Mouse (Mus musculus) heart, adult 11 months (tissue): Measurements from ENCODE around the gene Rbm46.

ENCODE experiments used
- DNase-seq: peaks from one replicate; pipeline ENCODE4 v3.0.0; 2022

Gene Rbm46

DNA sequence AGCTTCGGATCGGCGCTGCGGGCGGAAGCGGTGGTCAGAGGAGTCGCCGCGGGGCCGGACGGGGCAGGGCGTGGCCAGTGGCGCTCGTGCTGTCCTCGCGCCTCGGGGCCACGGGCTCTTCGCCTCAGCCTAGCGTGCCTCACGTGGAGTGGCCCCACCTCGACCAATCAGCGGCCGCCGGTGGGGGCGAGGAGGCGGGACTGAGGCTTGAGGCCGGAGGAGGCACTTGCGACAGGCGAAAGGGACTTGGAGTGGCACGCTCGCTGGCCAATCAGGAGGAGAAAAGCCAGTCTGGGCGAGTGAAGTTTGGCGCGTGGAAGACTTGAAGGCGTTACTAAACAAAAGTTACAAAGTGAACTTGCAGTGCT, at the start of gene Rbm46:
Rbm46 (minus strand) TSS at position 112 of the 368 bp plus-strand sequence.
- DNase-seq, result peak; percentile 98

DNA sequence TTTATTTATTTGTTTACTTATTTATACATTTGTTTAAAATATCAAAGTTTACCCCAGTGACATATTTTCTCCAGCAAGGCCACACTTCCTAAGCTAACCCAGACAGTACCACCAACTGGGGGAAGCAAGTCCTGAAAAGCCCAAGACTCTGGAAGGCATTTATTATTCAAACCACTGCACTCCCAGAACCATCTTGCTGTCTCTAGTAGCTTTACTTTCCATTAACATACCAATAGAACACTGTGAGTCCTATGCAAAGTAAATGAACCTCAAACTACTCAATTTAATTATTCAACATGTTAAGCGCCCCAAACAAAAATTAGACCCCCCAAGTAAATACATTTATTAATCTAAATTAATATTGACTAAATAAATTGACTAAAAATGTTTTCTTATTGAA, 39.3 kb upstream of the Rbm46 start:
- DNase-seq, result no peak

DNA sequence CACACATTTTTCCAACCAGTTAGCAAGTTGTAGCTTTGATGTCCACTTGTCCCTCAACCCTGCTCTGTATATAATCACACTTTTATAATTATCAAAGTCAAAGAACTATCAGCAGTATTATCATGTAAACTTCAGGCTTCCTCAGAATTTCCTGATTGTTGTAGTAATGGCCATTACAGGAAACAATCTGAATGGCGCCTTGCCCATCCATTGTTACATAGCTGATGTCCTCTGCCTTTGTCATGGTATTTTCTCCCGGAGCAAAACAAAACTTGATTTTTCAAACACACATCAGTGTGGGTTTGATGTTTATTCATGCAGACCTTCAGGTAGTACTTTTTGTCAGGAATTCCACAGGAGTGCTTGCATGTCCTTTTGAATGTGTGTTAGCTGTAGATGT, 32.4 kb upstream of the Rbm46 start:
- DNase-seq, result peak; percentile 90

DNA sequence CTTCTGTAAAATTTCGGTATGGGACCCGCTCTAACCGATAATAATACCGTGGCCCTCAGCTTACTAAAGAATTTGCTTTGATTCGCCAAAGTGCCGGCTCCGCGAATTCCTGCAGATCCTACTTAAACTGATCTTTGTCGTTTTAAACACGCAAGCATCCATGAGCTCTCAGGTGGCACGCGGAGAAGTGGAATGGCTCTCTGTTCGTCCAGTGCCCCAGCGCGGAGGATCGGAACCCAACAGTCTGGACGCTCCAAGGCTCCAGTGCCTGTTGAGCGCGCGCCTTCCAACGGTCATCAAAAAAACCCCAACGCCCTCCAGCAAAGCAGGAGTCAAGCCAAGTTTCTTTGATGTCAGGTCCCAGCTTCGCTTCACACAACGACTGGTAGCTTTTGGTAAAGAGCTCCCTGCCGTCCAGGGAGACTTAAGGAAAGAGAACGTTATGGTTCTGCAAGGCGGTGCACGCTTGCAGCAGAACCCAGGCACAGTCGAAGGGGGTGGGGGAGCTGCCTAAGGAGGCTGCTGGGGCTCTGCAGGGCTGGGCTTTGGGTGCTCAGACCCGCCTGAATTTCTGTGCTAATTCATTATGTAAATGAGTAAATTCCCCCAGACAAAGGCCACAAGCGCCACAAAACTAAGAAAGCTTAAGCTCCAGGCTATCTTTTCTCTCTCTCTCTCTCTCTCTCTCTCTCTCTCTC, 28.1 kb upstream of the Rbm46 start:
- no peak for DNase-seq

DNA sequence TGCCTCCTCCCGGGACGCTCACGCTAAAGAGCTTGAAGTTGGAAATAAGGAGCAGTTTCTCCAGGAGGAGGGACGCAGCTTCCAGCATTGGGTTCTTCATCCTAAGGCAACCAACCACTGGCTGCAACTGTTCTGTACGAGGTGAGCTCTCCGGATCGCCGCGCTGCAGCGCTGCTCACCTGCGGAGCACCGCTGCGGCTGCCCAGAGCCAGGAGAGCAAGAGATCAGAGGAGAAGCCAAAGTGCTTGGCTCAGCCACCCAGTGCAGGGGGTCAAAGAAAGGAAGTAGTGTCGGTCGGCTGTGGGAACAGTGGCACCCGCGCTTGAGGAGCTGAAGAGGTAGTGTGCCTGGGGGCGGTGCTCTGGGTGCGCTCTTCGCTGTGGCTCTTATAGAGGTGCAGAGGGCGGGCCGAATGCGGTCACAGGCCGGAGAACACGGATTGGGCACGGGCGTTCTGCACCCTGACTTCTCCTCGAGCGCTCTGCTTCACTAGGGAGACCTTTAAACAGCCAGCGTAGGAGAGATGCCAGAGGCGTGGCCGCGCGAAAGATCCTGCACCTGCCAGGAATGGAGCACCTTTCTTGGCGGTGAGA, 27.4 kb upstream of the Rbm46 start, which contains the start of gene Lrat:
Lrat (minus strand) TSS at position 361 of the 593 bp plus-strand sequence.
- DNase-seq, result no peak

DNA sequence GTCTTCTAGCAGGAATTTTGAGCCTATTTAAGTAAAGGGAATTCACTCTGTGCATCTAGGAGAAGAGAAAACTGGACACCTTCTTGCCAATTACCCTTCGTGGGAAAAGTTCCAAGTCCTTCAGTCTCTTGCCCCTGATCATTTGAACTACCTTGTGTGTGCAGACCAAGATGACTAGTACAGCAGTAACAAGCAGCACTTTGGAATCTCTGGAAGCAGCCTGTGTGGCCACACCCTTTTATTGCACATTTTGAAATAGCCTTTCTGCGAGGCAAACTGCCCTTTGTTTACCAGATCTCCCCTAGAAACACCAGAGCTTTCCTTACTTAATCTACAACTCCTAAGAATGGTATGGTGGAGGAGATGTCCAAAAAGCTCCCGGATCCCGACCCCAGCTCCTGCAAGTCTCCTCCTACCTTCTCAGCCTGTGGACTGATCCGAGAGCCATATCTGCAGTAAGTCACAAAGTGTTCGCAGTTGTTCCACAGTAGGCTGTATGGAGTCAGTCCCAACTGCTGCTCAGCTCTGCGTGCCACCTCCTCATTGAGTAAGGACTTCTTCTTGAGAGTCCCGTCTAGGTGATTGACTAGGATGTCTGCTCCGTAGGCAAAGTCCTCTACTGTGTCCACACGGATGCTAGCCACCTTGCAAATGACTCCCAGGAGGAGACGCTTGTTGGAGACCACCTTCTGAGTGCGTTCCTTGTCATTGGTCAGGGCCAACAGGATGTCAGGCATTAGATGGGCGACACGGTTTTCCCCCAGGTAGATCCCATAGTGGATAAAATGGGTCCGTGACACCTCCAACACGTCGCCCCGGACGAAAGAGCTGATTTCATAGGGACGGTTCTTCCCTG, 26.7 kb upstream of the Rbm46 start:
- DNase-seq, result no peak

DNA sequence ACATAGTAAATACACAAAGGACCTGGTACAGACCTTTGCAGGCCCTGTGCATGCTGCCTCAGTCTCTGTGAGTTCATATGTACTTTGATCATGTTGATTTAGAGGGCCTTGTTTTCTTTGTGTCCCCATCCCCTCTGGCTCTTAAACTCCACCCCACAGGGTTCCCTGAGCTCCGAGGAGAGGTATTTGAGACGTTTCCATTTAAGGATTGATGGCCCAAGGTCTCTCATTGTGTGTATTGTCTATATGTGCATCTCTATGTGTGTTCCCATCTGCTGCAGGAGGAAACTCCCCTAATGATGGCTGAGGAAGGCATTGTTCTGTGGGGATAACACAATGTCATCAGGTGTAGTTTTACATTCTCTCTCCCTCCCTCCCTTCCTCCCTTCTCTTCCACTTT, 12.6 kb upstream of the Rbm46 start:
- DNase-seq, result no peak

DNA sequence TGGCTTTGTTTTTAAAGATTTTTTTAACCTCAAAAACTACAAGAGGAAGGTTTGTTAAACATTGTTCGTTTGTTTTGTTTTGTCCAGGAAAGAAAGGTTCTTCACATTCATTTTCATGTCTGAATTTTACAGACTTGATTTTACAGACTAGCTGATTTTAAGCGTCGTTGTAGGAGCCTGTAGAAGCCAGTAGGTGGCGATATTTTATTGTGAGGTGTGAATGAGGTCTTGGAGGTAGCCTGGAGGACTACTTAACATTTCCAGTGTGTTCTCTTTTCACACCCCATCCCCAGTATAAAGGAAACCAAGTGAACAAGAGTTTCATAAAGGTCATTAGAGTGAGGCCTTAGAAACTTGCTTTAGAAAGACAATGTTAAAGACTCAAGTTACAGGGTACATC, 975 bp upstream of the Rbm46 start:
- no peak for DNase-seq

DNA sequence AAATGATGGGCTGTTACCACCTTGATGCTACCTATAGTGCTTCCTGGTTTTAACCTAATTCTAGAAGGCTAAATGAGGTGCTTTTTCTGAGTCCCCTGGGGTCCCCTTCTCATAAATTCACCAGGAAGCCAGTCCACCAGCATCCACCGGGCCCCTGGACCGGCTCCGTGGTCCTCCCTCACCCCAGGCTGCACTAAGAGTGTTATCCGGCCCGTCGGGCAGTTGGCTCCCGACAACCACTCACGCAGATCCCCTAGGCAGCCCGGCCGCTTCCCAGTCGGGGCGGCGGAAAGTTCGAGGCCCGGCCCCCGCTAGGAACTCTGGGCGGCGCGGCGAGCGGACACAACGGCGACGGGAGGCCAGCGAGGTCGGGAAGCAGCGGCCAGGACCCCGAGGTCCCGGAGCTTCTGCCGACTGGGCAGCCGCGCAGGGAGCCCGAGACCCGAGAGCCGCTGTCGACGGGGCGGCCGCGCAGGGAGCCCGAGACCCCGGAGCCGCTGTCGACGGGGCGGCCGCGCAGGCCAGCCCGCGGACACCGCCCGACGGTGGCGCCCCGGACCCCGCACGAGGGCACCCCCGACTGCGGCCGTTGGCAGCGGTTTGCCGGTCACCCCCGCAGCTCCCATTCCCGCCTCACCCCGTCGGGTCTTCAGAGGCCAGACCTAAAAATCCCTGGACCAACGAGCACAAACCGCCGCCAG, 462 bp downstream of the Rbm46 start:
- DNase-seq, result no peak

DNA sequence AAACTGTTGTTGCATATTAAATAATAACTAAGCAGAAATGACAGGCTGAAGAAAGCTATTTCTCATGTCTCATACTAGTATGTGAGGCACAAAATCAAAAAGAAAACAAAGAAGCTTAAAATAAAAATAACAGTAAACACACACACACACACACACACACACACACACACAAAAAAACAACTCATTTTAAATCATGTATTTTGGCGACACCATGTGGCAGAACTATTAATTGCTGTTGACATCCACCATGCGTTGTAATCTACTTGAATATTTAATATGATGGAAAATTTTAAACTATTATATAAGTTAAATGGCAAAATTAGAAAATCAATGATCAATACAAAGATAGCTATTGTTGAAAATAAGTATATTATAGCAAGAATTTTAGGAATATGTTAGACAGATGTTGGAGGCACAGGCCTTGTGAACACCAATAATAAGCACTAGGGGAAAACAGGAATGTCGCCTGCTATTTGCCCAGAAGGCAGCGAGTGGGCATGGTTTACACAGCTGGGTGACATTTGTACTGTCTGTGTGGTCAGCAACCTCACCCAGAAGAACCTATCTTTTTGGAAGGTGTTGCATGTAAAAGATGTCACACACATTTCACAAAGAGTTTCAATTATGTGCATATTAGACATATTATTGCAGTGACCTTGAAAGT, 18.7 kb downstream of the Rbm46 start:
- DNase-seq, result no peak

DNA sequence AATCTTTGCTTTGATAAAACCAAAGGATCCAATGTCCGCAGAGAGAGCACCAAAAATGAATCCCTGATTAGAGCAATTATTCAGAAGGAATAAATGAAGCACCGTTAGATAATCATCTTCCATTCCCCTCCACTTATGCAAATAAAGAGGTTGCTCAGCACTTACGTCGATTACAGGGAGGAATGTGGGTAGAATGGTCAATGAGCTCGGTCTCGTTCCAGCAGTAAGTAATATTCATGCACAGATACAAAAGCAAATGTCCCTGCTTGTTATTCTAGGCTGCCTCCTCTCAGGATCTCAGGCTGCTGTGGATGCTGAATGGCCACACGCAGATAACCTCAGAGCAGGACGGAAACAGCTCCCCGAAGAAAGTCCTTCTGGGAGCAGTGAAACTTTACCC, 51.1 kb downstream of the Rbm46 start:
- DNase-seq, result peak; percentile 62

DNA sequence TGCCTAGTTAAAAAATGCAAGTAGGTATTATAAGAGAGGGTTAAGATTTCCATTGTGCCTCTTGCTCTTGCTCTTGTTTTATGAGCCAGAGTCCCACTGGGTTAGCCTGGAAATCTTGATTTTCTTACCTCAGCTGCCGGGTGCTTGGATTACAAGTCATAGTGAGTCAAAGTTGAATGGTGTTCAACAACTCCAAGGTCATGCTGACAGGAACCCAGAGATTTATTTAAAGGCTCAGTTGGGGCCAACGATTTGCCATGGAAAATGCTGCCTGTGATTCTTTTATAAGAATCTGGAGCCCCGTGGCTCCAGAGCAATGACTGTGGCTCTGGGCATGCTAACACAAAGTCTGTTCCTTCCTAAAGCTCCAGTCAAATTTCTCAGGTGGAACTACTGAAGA, 64.4 kb downstream of the Rbm46 start:
- peak; percentile 55 for DNase-seq

DNA sequence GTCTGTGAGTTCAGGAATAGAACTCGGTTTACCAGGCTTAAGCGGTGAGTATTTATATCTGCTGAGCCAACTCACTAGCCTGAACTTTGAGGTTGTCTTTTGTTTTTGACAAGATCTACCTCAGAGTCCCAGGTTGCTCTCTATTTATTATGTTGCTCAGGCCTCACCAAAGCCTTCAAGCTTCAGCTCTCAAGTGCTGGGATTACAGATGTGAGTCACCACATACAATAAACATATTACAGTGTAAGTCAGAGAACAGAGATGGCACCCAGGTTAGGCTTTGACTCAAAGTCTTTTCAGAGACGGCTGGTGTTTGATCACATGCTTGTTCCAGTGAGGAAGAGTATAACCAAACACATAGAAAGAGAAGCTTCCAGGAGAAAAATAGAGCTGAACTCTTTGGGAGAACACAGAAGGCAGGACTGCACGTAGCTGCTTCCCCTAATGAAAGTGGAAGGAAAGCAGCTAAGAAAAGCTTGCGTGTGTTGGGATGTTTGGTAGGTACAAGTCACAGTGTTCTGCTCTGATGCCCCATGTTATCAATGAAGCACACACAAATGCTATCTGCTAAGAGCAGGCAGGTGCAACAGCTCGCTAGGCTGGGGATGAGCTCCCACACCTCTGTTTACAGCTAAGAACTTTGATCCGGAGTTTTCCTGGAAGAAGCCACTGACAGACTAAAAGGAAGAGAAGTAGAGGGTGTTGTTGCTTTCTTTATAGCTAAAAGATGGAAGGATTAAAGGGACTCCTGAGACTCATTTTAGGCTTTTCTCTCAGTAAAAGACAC, 65.8 kb downstream of the Rbm46 start:
- DNase-seq, result peak; percentile 33

DNA sequence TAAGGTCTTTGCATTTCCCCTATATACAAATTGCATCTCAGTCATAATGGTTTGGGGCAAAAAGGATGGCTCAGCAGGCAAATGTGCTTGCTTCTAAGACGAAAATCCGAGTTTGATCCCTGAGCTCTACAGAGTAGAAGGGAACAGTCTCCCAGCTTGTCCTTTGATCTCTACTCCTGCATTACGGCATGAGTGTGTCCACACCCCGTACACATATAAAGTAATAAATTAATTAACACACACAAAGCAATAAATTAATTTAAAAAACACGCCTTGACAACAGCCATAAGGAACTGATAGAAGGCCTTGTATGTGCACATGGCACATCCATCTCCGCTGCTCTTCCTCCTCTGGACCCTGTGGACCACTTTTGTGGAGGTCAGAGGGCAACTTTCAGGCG, 66.5 kb downstream of the Rbm46 start:
- no peak for DNase-seq

DNA sequence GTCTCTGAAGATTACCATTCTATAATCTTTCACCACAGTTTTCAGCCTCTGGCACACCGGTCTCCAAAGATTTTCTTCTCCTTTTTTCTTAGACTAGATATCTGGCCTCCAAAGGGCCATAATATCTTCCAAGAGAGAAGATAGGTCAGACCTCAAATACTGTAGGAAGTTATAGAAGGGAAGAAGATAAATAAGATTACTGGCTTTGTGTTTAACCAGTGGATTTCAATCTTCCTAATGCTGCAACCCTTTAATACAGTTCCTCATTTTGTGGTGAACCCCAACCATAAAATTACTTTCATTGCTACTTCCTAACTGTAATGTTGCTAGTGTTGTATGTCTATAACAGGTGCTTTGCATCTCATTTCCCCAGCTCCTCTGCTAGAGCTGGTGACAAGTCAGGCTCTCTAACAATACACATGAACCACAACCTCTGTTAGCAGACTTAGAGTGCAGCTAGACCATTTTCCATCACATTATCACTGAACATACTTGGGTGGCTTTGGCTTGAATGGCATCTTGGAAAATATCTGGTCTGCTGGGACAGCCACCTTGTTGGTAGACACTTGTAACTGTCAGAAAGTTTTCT, 67.9 kb downstream of the Rbm46 start:
- DNase-seq, result peak; percentile 29

DNA sequence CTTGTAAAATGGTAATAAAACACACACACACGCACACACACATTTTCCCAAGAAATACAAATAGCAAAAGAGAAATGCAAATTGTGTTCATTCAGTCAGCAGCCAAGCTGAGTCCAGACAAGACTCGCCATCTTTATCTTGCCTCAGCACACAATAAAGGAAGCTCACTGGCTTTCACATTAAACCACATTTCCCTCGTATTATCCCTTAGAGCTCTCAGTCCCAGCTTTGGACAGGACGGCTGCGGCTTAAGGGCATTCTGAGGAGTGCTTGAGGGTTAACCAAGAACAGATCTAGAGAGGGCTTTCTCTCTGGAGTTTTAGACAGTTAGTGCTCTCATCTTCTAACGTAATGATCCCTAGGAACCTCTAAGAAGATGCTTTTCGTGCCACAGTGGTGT, 71.0 kb downstream of the Rbm46 start:
- DNase-seq, result no peak

DNA sequence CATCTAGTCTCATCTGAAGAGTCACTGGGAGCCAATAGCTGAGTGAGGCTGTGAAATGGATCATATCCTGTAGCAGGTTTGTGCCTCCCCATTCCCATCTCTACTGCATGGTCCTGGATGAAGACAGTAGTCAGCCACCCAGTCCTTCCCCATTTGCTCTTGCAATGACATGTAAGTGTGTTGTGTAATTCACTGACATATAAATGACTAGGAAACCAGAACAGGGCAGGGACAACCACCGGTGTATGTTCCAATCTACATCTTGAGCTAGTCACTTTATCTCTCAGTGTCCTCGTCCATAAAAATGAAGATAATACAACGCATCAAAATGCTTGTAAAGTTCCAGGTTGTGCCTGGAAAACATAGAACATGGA, 75.8 kb downstream of the Rbm46 start:
- peak; percentile 55 for DNase-seq

DNA sequence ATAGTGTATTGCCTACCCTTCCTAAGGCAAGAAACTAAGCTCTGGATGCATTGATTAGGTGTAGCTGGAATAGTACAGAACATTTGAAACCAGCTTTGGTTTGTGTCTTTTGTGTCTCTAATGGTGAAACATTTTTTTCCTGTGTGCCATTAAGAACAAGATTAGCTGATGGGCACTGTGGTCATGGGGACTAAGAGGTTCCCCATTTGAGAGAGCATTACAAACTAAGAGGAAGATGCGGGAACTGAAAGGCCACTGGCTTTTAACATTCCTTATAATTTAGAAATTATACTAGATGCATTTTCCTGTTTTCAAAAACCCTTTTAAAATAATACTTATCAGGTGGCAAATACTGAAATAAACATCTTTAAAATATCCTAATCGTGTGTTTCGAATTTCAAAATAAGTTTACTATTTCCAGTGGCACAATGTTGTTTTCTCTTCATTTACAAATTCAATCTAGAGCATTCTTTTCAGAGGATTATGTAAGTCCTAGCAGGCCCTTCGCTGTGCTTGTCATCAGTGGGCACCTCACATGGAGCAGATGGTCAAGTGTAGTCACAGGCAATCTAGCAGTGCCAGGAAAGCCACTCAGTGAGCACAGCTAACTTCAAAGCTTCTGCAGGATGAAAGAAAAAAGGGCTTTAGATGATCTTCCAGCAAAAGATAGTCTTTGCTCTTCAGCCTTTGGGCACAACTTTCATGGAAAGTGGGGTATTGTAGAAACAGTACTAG, 76.4 kb downstream of the Rbm46 start:
- peak; percentile 51 for DNase-seq

DNA sequence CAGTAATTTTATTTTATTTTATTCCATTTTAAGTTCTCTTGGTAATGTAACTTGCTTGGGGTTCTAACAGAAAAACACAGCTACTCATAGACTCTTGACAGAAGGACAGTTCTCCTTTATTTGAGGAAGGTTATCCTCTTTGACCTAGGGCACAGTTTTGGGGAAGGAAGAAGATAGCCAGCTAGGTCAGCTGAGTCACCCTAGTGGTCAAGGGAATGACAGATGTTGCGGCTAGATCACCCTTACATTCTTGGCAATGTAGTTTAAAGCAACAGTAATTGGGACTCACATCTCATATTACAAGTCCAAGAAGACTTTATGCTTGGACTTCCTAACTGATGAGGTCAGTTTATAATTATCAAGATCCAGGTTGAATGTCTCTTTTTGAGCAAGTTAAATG, 82.6 kb downstream of the Rbm46 start:
- DNase-seq, result peak; percentile 74

DNA sequence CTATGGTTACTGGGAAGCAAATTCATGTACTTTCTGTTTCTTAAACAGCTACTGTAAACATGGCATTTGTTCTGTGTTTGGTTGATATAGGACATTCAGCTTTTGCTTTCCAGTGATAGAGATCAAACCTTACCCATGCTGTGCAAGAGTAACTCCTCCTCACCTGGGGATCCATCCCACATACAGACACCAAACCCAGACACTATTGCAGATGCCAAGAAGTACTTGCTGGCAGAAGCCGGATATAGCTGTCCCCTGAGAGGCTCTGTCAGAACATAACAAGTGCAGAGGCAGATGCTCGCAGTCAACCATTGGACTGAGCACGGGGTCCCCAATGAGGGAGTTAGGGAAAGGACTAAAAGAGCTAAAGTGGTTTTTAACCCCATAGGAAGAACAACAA, 84.6 kb downstream of the Rbm46 start:
- peak; percentile 61 for DNase-seq
